Mouse (Mus musculus): Measurements from ENCODE around the gene Fpgs.

Fpgs gene

GRCm38 (mm10) chr2:32704021-32704421, at the start of gene Fpgs:
Gene Fpgs, minus strand, starts transcription at chr2:32704145.
- TF ChIP-seq CTCF (conservative IDR thresholded peaks at IDR 0.05; ENCODE audit: low read length): no peak
- no peak for TF ChIP-seq NANOG (IDR thresholded peaks at IDR 0.05; ENCODE audit: borderline replicate concordance, low read length)
- no peak for TF ChIP-seq POU5F1 (IDR thresholded peaks at IDR 0.05; ENCODE audit: borderline replicate concordance, low read length)
- Histone ChIP-seq H3K4me3 (replicated peaks; ENCODE audit: low read length) (peak within 1 kb of the TSS; percentile 45; the same call in 1 of the 2 replicates), H3K4me1 (replicated peaks; ENCODE audit: low read depth, low read length) (peaks cover 93% of the 10 kb centered on the region), H3K9me3 (ENCODE audit: low read length) (no peaks in the 10 kb centered on the region), H3K36me3 (ENCODE audit: insufficient read depth, low read length) (peaks cover 79% of the 10 kb centered on the region), H3K27me3 (ENCODE audit: insufficient read depth, low read length) (no peaks in the 10 kb centered on the region)

DNA sequence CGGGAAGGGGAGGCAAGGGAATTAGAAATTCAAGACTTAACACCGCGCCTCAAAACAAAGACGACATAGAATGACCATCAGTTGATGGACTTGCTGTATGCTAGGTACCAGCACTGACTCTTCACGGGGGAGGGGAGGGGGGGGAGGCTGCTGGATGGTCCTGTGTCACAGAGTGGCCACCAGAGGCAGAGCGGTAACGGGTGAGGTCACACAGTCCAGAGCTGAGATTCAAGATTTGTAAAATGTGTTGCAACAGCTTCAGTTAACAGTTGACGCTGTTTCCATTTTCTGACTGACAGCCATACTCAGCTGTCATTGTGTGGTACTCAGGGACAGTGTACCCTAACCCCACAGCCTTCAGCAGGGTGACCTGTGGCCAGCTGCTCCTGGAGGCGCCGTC, 48.2 kb upstream of the Fpgs start:
- Histone ChIP-seq H3K36me3 (ENCODE audit: insufficient read depth, low read length) (no peaks in the 10 kb centered on the region), H3K27me3 (ENCODE audit: insufficient read depth, low read length) (peaks cover 19% of the 10 kb centered on the region), H3K9me3 (ENCODE audit: low read length) (no peaks in the 10 kb centered on the region), H3K4me1 (replicated peaks; ENCODE audit: low read depth, low read length) (peaks cover 35% of the 10 kb centered on the region), H3K4me3 (replicated peaks; ENCODE audit: low read length) (no peak overlapping the region)
- TF ChIP-seq CTCF (conservative IDR thresholded peaks at IDR 0.05; ENCODE audit: low read length) (no peak), NANOG (IDR thresholded peaks at IDR 0.05; ENCODE audit: borderline replicate concordance, low read length) (no peak), POU5F1 (IDR thresholded peaks at IDR 0.05; ENCODE audit: borderline replicate concordance, low read length) (no peak)

DNA sequence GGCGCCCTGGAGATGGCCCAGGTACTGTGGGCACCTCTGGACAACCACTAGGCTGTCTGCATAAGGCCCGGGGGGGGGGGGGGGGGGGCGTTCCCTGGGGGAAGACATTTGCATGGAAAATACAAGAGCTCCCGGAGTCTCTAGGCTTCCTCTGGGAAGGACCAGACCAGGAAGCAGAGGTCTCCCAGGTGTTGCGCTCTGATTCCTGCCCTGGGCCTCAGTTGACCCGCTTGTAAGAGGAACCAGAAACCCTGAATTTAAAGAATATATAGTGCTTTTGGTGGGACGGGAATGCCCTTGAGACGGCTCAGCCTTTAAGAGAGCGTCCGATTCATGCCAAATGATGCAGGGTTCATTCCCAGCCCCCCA, 47.7 kb upstream of the Fpgs start:
- no peaks in the 10 kb centered on the region; the same call in 1 of the 2 replicates for H3K36me3 ChIP-seq (ENCODE audit: insufficient read depth, low read length)
- TF ChIP-seq POU5F1 (IDR thresholded peaks at IDR 0.05; ENCODE audit: borderline replicate concordance, low read length) (no peak), NANOG (IDR thresholded peaks at IDR 0.05; ENCODE audit: borderline replicate concordance, low read length) (no peak), CTCF (conservative IDR thresholded peaks at IDR 0.05; ENCODE audit: low read length) (no peak)

DNA sequence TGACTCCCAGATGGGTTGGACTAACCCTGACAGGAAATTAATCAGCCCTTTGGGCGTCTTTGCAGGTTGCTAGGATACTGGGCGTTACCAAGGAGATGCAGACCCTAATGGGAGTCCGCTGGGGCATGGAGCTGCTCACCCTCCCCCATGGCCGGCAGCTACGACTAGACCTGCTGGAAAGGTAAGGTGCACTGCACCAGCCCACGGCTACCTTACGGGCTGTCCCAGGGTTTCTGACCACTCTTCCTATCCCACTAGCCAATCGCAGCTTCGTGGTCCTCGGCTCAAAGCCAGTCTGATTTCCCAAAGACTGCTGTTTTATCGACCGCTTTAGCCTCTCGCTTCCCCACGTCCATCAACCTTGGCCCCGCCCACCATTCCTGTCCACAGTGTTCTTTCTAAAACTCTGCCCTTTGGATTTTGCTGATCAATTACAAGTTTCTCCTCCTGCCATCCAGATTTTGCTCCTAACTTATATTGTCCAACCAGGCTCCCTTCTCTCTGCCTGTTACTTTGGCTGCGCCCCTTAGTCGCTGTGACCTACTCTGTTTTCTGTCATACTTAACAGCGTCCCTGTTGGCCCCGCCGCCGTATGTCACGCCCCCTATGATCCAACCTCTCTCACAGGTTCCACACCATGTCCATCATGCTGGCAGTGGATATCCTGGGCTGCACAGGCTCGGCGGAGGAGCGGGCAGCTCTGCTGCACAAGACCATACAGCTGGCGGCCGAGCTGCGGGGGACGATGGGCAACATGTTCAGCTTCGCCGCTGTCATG, 47.1 kb upstream of the Fpgs start:
- TF ChIP-seq NANOG (IDR thresholded peaks at IDR 0.05; ENCODE audit: borderline replicate concordance, low read length) (no peak), POU5F1 (IDR thresholded peaks at IDR 0.05; ENCODE audit: borderline replicate concordance, low read length) (no peak), CTCF (conservative IDR thresholded peaks at IDR 0.05; ENCODE audit: low read length) (no peak)
- Histone ChIP-seq H3K4me1 (replicated peaks; ENCODE audit: low read depth, low read length) (peaks cover 35% of the 10 kb centered on the region), H3K9me3 (ENCODE audit: low read length) (no peaks in the 10 kb centered on the region), H3K27me3 (ENCODE audit: insufficient read depth, low read length) (peaks cover 24% of the 10 kb centered on the region), H3K36me3 (ENCODE audit: insufficient read depth, low read length) (no peaks in the 10 kb centered on the region; the same call in 1 of the 2 replicates), H3K4me3 (replicated peaks; ENCODE audit: low read length) (peak overlapping the region; percentile 68)

More for the DNA sequence above, 47.7 kb upstream of the Fpgs start:
- Histone ChIP-seq H3K4me1 (replicated peaks; ENCODE audit: low read depth, low read length) (peaks cover 35% of the 10 kb centered on the region), H3K27me3 (ENCODE audit: insufficient read depth, low read length) (peaks cover 22% of the 10 kb centered on the region), H3K9me3 (ENCODE audit: low read length) (no peaks in the 10 kb centered on the region), H3K4me3 (replicated peaks; ENCODE audit: low read length) (peak overlapping the region; percentile 68)

- H3K36me3 ChIP-seq (ENCODE audit: insufficient read depth, low read length): no peaks in the 10 kb centered on the region; the same call in 1 of the 2 replicates
- peak; percentile 26 for TF ChIP-seq CTCF (conservative IDR thresholded peaks at IDR 0.05; ENCODE audit: low read length)
- no peak for TF ChIP-seq POU5F1 (IDR thresholded peaks at IDR 0.05; ENCODE audit: borderline replicate concordance, low read length)
- no peak for TF ChIP-seq NANOG (IDR thresholded peaks at IDR 0.05; ENCODE audit: borderline replicate concordance, low read length)
- no peaks in the 10 kb centered on the region for H3K9me3 ChIP-seq (ENCODE audit: low read length)
- peaks cover 31% of the 10 kb centered on the region for H3K27me3 ChIP-seq (ENCODE audit: insufficient read depth, low read length)
- peaks cover 35% of the 10 kb centered on the region for H3K4me1 ChIP-seq (replicated peaks; ENCODE audit: low read depth, low read length)
- no peak overlapping the region for H3K4me3 ChIP-seq (replicated peaks; ENCODE audit: low read length)
Observed at GRCm38 (mm10) chr2:32750199-32750598, 46.3 kb upstream of the Fpgs start.

- no peaks in the 10 kb centered on the region; the same call in 1 of the 2 replicates for H3K36me3 ChIP-seq (ENCODE audit: insufficient read depth, low read length)
- H3K4me1 ChIP-seq (replicated peaks; ENCODE audit: low read depth, low read length): peaks cover 29% of the 10 kb centered on the region
- H3K9me3 ChIP-seq (ENCODE audit: low read length): no peaks in the 10 kb centered on the region
- peaks cover 41% of the 10 kb centered on the region for H3K27me3 ChIP-seq (ENCODE audit: insufficient read depth, low read length)
- TF ChIP-seq NANOG (IDR thresholded peaks at IDR 0.05; ENCODE audit: borderline replicate concordance, low read length): no peak
- TF ChIP-seq POU5F1 (IDR thresholded peaks at IDR 0.05; ENCODE audit: borderline replicate concordance, low read length): no peak
- no peak for TF ChIP-seq CTCF (conservative IDR thresholded peaks at IDR 0.05; ENCODE audit: low read length)
- H3K4me3 ChIP-seq (replicated peaks; ENCODE audit: low read length): no peak overlapping the region
Observed at GRCm38 (mm10) chr2:32749082-32749481, 45.1 kb upstream of the Fpgs start.

- TF ChIP-seq NANOG (IDR thresholded peaks at IDR 0.05; ENCODE audit: borderline replicate concordance, low read length) (no peak), POU5F1 (IDR thresholded peaks at IDR 0.05; ENCODE audit: borderline replicate concordance, low read length) (no peak), CTCF (conservative IDR thresholded peaks at IDR 0.05; ENCODE audit: low read length) (no peak)
- Histone ChIP-seq H3K9me3 (ENCODE audit: low read length) (no peaks in the 10 kb centered on the region), H3K36me3 (ENCODE audit: insufficient read depth, low read length) (no peaks in the 10 kb centered on the region; the same call in 1 of the 2 replicates), H3K27me3 (ENCODE audit: insufficient read depth, low read length) (peaks cover 75% of the 10 kb centered on the region), H3K4me1 (replicated peaks; ENCODE audit: low read depth, low read length) (peaks cover 20% of the 10 kb centered on the region), H3K4me3 (replicated peaks; ENCODE audit: low read length) (no peak overlapping the region)
Observed at GRCm38 (mm10) chr2:32744272-32744982, 40.5 kb upstream of the Fpgs start.

DNA sequence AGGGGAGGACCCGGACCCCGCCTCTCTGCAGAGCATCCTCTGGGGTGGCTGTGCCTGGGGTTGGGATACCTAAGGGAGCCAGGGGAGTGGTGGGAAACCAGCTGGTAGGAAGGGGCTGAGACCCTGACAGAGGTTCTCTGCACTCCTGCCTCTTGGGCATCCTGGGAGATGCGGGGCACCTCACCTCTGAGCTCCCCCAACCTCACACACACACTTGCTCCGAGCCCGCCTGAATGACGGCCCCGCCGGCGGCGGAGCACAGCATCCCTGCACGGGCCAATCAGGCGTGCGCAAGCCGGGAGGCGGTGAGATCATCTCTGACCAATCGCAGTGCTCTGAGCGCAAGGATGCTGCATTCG, 38.2 kb upstream of the Fpgs start:
- H3K4me3 ChIP-seq (replicated peaks; ENCODE audit: low read length): peak overlapping the region; percentile 88
- H3K36me3 ChIP-seq (ENCODE audit: insufficient read depth, low read length): no peaks in the 10 kb centered on the region; the same call in 1 of the 2 replicates
- no peak for TF ChIP-seq POU5F1 (IDR thresholded peaks at IDR 0.05; ENCODE audit: borderline replicate concordance, low read length)
- TF ChIP-seq CTCF (conservative IDR thresholded peaks at IDR 0.05; ENCODE audit: low read length): no peak
- peaks cover 8% of the 10 kb centered on the region for H3K9me3 ChIP-seq (ENCODE audit: low read length)
- H3K27me3 ChIP-seq (ENCODE audit: insufficient read depth, low read length): peaks cover 79% of the 10 kb centered on the region
- H3K4me1 ChIP-seq (replicated peaks; ENCODE audit: low read depth, low read length): peaks cover 16% of the 10 kb centered on the region

Data from E14TG2a.4 (cell line).